Mouse (Mus musculus) heart, postnatal 0 days (tissue): ENCODE measurements around the gene 2010005H15Rik.

Experiments
- CTCF ChIP-seq: IDR thresholded peaks from 2 replicates; pipeline ENCODE4 v1.5.1; 2016; ENCODE audit warnings: antibody characterized with exemption, control low read depth, low read depth
- EP300 ChIP-seq: IDR thresholded peaks from 2 replicates; pipeline ENCODE4 v1.6.1; 2016; ENCODE audit warnings: antibody characterized with exemption, low read depth

GRCm38 (mm10) chr16:36289140-36289539 lies 67.9 kb downstream of the 2010005H15Rik start:
- TF ChIP-seq CTCF: no peak
- TF ChIP-seq EP300: no peak
